In genomic region chr6:145302907-145303640, GRCm38 (mm10) we compare ENCODE assay signal across 8 mouse cellular contexts. TPM values are rescaled to one million over a fixed set of nuclear protein-coding genes. Genes with fewer than 3 reads are reported as not detected.
DNase-seq lines count a peak whose midpoint lies in the region; ATAC-seq lines count a peak whose summit lies in the region.

No protein-coding gene starts in this region.

- H3K36me3 ChIP-seq in forebrain, embryonic 10.5 days (replicated peaks) = no peaks in the 10 kb centered on the region
- H3K36me3 ChIP-seq in intestine, embryonic 15.5 days = no peaks in the 10 kb centered on the region
- no peaks in the 10 kb centered on the region for H3K36me3 ChIP-seq in midbrain, embryonic 16.5 days (ENCODE audit: control insufficient read depth, insufficient read depth, low read length)

- H3K27me3 ChIP-seq in forebrain, embryonic 10.5 days (ENCODE audit: poor library complexity, severe bottlenecking) = peaks cover 17% of the 10 kb centered on the region; the same call in 1 of the 2 replicates
- H3K27me3 ChIP-seq in intestine, embryonic 15.5 days (replicated peaks) = no peaks in the 10 kb centered on the region
- H3K27me3 ChIP-seq in midbrain, embryonic 16.5 days (ENCODE audit: control insufficient read depth, insufficient read depth, low read depth, low read length) = no peaks in the 10 kb centered on the region

- peak overlapping the region; percentile 51 for H3K4me2 ChIP-seq in intestine, embryonic 15.5 days (replicated peaks)
- peak overlapping the region; percentile 49 for H3K4me2 ChIP-seq in midbrain, embryonic 16.5 days (ENCODE audit: low read length)

- H3K27ac ChIP-seq in forebrain, embryonic 10.5 days = peak overlapping the region; percentile 74
- H3K27ac ChIP-seq in intestine, embryonic 15.5 days = peak overlapping the region; percentile 54
- peak overlapping the region; percentile 54 for H3K27ac ChIP-seq in midbrain, embryonic 16.5 days (ENCODE audit: low read length)

- H3K9ac ChIP-seq in intestine, embryonic 15.5 days = 0 out of 2 replicates have a peak overlapping the region, but pooled peaks have one; percentile 18
- H3K9ac ChIP-seq in midbrain, embryonic 16.5 days (ENCODE audit: low read depth, low read length) = peak overlapping the region; percentile 53

- H3K9me3 ChIP-seq in forebrain, embryonic 10.5 days = no peaks in the 10 kb centered on the region
- H3K9me3 ChIP-seq in intestine, embryonic 15.5 days = no peaks in the 10 kb centered on the region
- H3K9me3 ChIP-seq in midbrain, embryonic 16.5 days (replicated peaks; ENCODE audit: control insufficient read depth, low read length, poor library complexity, severe bottlenecking) = no peaks in the 10 kb centered on the region

- H3K4me1 ChIP-seq in forebrain, embryonic 10.5 days = peaks cover 20% of the 10 kb centered on the region
- peaks cover 7% of the 10 kb centered on the region for H3K4me1 ChIP-seq in intestine, embryonic 15.5 days (replicated peaks)
- peaks cover 7% of the 10 kb centered on the region for H3K4me1 ChIP-seq in midbrain, embryonic 16.5 days (ENCODE audit: control insufficient read depth, insufficient read depth, low read length)

- ATAC-seq in intestine, embryonic 15.5 days = no peak
- ATAC-seq in midbrain, embryonic 16.5 days = no peak
- no peak for ATAC-seq in cerebellum, adult (ENCODE audit: insufficient number of reproducible peaks, low FRiP score, low TSS enrichment)

- H3K4me3 ChIP-seq in forebrain, embryonic 10.5 days = peak overlapping the region; percentile 16; the same call in 1 of the 2 replicates
- H3K4me3 ChIP-seq in intestine, embryonic 15.5 days (replicated peaks) = peak overlapping the region; percentile 25
- peak overlapping the region; percentile 6; the same call in 1 of the 2 replicates for H3K4me3 ChIP-seq in midbrain, embryonic 16.5 days (ENCODE audit: low read depth, low read length)

- peak; percentile 11 for DNase-seq in layer of hippocampus, adult 9-11 months
- DNase-seq in layer of hippocampus, postnatal 25 days (ENCODE audit: extremely low spot score in 1 of 2, low spot score in 1 of 2) = no peak
- no peak for DNase-seq in forebrain, embryonic 10.5 days (ENCODE audit: extremely low spot score, low spot score)
- no peak for DNase-seq in frontal cortex, postnatal 36 days (ENCODE audit: low spot score in 2 of 2)
- no peak for DNase-seq in gastrocnemius, postnatal 25 days

- WGBS in forebrain, embryonic 10.5 days = 73% methylated on average over 22 of the region's 22 CpGs
- WGBS in intestine, embryonic 15.5 days = 51% methylated on average over 22 of the region's 22 CpGs
- whole genome bisulfite sequencing in midbrain, embryonic 16.5 days = 53% methylated on average over 21 of the region's 22 CpGs

RNA-seq across cellular contexts. Expression of gene Kras, which starts 53.0 kb away (rescaled TPM):
- total RNA-seq in layer of hippocampus, postnatal 25 days (2021) = 10 to 100 TPM; 75.0 to 75.6 TPM
- polyA plus RNA-seq in forebrain, embryonic 10.5 days (2016; fragmentation: Nextera tagmentation; extraction: Ambion mirVana) = 93.1 and 103 TPM in 2 replicates
- 67.6 and 68.6 TPM in 2 replicates for polyA plus RNA-seq in intestine, embryonic 15.5 days (2015; fragmentation: Nextera tagmentation; extraction: Ambion mirVana)
- polyA plus RNA-seq in midbrain, embryonic 16.5 days (2015; fragmentation: Nextera tagmentation; extraction: Ambion mirVana) = 86.8 and 90.8 TPM in 2 replicates
- 10 to 100 TPM; 18.5 to 20.8 TPM for total RNA-seq in gastrocnemius, postnatal 25 days (2021)
